Mouse (Mus musculus): ENCODE data around the gene Dgkz.

DNA sequence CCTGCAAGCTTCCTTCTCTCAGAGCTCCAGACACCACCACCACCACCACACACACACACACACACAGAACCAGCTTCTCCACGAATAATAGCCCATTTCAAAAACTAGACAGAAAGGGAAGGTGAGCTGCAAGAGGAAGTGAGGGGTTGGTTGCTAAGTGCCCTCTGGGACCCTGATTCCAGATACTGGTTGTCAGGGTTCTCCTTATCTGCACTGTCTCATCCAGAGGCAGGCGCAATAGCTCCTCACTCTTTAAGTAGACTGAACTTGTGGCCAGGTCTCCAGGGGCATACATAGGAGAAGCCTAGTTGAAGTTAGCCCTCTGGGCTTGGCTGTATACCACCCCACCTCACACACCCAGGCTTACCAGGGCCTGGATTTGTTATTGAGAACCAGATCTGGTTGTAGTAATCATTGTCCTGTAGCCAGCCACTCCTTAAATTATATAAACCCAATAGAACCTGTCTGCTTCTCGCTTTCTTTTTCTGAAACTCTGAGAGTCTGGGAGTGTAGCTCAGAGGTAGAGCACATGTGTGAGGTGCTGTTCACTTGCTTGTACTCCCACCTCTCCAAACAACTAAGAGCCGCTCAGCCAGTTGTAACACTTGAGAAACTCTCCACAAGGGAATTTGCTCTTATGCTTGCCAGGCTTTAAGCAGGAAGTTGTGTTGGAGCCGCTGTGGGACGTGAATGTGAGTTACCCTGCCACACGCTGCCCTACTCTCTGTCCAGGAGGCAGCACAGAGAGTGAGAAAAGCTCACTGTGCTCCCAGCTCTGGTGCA lies 62.1 kb downstream of the Dgkz start:
- TF ChIP-seq CTCF (IDR thresholded peaks at IDR 0.05; ENCODE audit: low read depth, low read length) (no peak), POLR2A (IDR thresholded peaks at IDR 0.05; ENCODE audit: borderline replicate concordance, low read depth, low read length) (no peak)
